Mouse (Mus musculus) heart, adult 8-10 months (tissue): ENCODE measurements around the gene Gm20894. TPM values are rescaled to one million over a fixed set of nuclear protein-coding genes. Genes with fewer than 3 reads are reported as not detected.
"Not testable (repeated sequence)": the region's sequence is repeated elsewhere in the genome, so short reads cannot be mapped to it uniquely, and the experiment has no call there.

Experiments used
- DNase-seq: peaks from one replicate; pipeline ENCODE4 v3.0.0; 2022; ENCODE audit warnings: low spot score
- total RNA-seq, 4 experiments: library from RNA; stranded (reverse); gene quantifications; 2 replicates each; pipeline ENCODE4 v1.2.4; 2022

The Gm20894 gene
- not detected for total RNA-seq

- DNase-seq, result not testable (repeated sequence)
Observed at GRCm38 (mm10) chrY:28271412-28271811, at the start of gene Gm20894. Gene Gm20894 (minus strand): TSS chrY:28271512.
